Comparison of ENCODE assay signal across 8 mouse cellular contexts in genomic region chr14:62331866-62332619, GRCm38 (mm10). TPM values are rescaled to one million over a fixed set of nuclear protein-coding genes. Genes with fewer than 3 reads are reported as not detected.
DNase-seq lines count a peak whose midpoint lies in the region; ATAC-seq and TF ChIP-seq lines count a peak whose summit lies in the region.

No protein-coding gene starts in this region.

- H3K4me2 ChIP-seq in heart, embryonic 12.5 days, result peak overlapping the region; percentile 90
- H3K4me2 ChIP-seq in kidney, postnatal 0 days (ENCODE audit: low read length), result peak overlapping the region; percentile 79
- H3K4me2 ChIP-seq in liver, embryonic 11.5 days, result peak overlapping the region; percentile 68
- H3K4me2 ChIP-seq in stomach, embryonic 14.5 days (replicated peaks; ENCODE audit: low read depth, low read length), result peak overlapping the region; percentile 73

- H3K9ac ChIP-seq in heart, embryonic 12.5 days, result peak overlapping the region; percentile 88
- peak overlapping the region; percentile 75 for H3K9ac ChIP-seq in kidney, postnatal 0 days (ENCODE audit: low read depth, low read length)
- H3K9ac ChIP-seq in liver, embryonic 11.5 days (ENCODE audit: low read depth, low read length), result peak overlapping the region; percentile 86
- H3K9ac ChIP-seq in stomach, embryonic 14.5 days (replicated peaks; ENCODE audit: low read depth, low read length), result peak overlapping the region; percentile 62

- TF ChIP-seq CTCF in kidney, postnatal 0 days (IDR thresholded peaks at IDR 0.05; ENCODE audit: low read depth), result no peak

- peaks cover 22% of the 10 kb centered on the region for H3K4me1 ChIP-seq in heart, embryonic 12.5 days (replicated peaks)
- H3K4me1 ChIP-seq in kidney, postnatal 0 days (replicated peaks; ENCODE audit: insufficient read depth, low read length), result peaks cover 4% of the 10 kb centered on the region; the same call in 1 of the 2 replicates
- H3K4me1 ChIP-seq in liver, embryonic 11.5 days (replicated peaks; ENCODE audit: control insufficient read depth, insufficient read depth, low read length), result peaks cover 26% of the 10 kb centered on the region
- 0 out of 2 replicates have a peak, but pooled peaks cover 4% of the 10 kb centered on the region for H3K4me1 ChIP-seq in stomach, embryonic 14.5 days (ENCODE audit: control insufficient read depth, insufficient read depth, low read length)

- no peaks in the 10 kb centered on the region for H3K27me3 ChIP-seq in heart, embryonic 12.5 days (replicated peaks)
- no peaks in the 10 kb centered on the region for H3K27me3 ChIP-seq in kidney, postnatal 0 days (ENCODE audit: insufficient read depth, low read length)
- H3K27me3 ChIP-seq in liver, embryonic 11.5 days (replicated peaks; ENCODE audit: control insufficient read depth, insufficient read depth, low read length), result no peaks in the 10 kb centered on the region
- H3K27me3 ChIP-seq in stomach, embryonic 14.5 days (ENCODE audit: control insufficient read depth, insufficient read depth, low read length), result no peaks in the 10 kb centered on the region

- peak overlapping the region; percentile 90 for H3K4me3 ChIP-seq in heart, embryonic 12.5 days
- peak overlapping the region; percentile 78 for H3K4me3 ChIP-seq in kidney, postnatal 0 days (replicated peaks; ENCODE audit: low read depth, low read length)
- peak overlapping the region; percentile 69 for H3K4me3 ChIP-seq in liver, embryonic 11.5 days (ENCODE audit: low read depth, low read length)
- H3K4me3 ChIP-seq in stomach, embryonic 14.5 days (ENCODE audit: low read depth, low read length), result peak overlapping the region; percentile 48

- H3K27ac ChIP-seq in heart, embryonic 12.5 days (ENCODE audit: poor library complexity, severe bottlenecking), result peak overlapping the region; percentile 85
- H3K27ac ChIP-seq in kidney, postnatal 0 days, result peak overlapping the region; percentile 88
- peak overlapping the region; percentile 77 for H3K27ac ChIP-seq in liver, embryonic 11.5 days (ENCODE audit: low read depth, low read length)
- H3K27ac ChIP-seq in stomach, embryonic 14.5 days (ENCODE audit: low read length), result peak overlapping the region; percentile 85

- WGBS in heart, embryonic 12.5 days, result under 1% methylated on average over 62 of the region's 62 CpGs
- WGBS in kidney, postnatal 0 days, result under 1% methylated on average over 62 of the region's 62 CpGs
- under 1% methylated on average over 62 of the region's 62 CpGs for WGBS in liver, embryonic 11.5 days
- WGBS in stomach, embryonic 14.5 days, result under 1% methylated on average over 60 of the region's 62 CpGs

- ATAC-seq in erythroblast, adult 5-6 weeks (replicated peaks; ENCODE audit: low FRiP score, poor library complexity, severe bottlenecking), result peak; percentile 90
- ATAC-seq in heart, embryonic 12.5 days (ENCODE audit: insufficient number of reproducible peaks, low FRiP score), result peak; percentile 84
- peak; percentile 82 for ATAC-seq in kidney, postnatal 0 days (replicated peaks; ENCODE audit: low FRiP score, low read depth)
- ATAC-seq in liver, embryonic 11.5 days (replicated peaks; ENCODE audit: low FRiP score), result peak; percentile 89
- peak; percentile 79; the same call in 1 of the 2 replicates for ATAC-seq in stomach, embryonic 14.5 days (ENCODE audit: insufficient number of reproducible peaks, insufficient read depth, low FRiP score, low read depth)

- H3K9me3 ChIP-seq in heart, embryonic 12.5 days (replicated peaks), result no peaks in the 10 kb centered on the region
- no peaks in the 10 kb centered on the region for H3K9me3 ChIP-seq in kidney, postnatal 0 days (replicated peaks; ENCODE audit: low read length)
- no peaks in the 10 kb centered on the region for H3K9me3 ChIP-seq in liver, embryonic 11.5 days (ENCODE audit: control insufficient read depth, low read length)
- no peaks in the 10 kb centered on the region for H3K9me3 ChIP-seq in stomach, embryonic 14.5 days (ENCODE audit: control insufficient read depth, low read depth, low read length)

- H3K36me3 ChIP-seq in heart, embryonic 12.5 days, result no peaks in the 10 kb centered on the region
- no peaks in the 10 kb centered on the region for H3K36me3 ChIP-seq in kidney, postnatal 0 days (ENCODE audit: insufficient read depth, low read length)
- H3K36me3 ChIP-seq in liver, embryonic 11.5 days (ENCODE audit: control insufficient read depth, insufficient read depth, low read length), result no peaks in the 10 kb centered on the region; the same call in 1 of the 2 replicates
- H3K36me3 ChIP-seq in stomach, embryonic 14.5 days (ENCODE audit: control insufficient read depth, insufficient read depth, low read length), result no peaks in the 10 kb centered on the region

- peak; percentile 89 to 91 for DNase-seq in B cell, adult 2 months
- DNase-seq in brain, adult 2 months (ENCODE audit: low read depth, low spot score), result peak; percentile 91
- DNase-seq in kidney, postnatal 0 days (ENCODE audit: low spot score), result peak; percentile 91
- DNase-seq in liver, embryonic 11.5 days (ENCODE audit: low spot score), result peak; percentile 90
- peak; percentile 82 for DNase-seq in naive thymus-derived CD4-positive, alpha-beta T cell, adult 2 months (ENCODE audit: low read depth)

RNA-seq across cellular contexts. Expression of gene Dleu7, which starts 39.2 kb away (rescaled TPM):
- 1.0 TPM in 1 of 2 replicates, not detected in the other for total RNA-seq in erythroblast, adult 5-6 weeks (2015; ENCODE audit: low replicate concordance)
- total RNA-seq in erythroblast, adult 5-6 weeks (2017; ENCODE audit: low replicate concordance), result not detected in 2 replicates
- 1.4 and 1.7 TPM in 2 replicates for polyA plus RNA-seq in heart, embryonic 12.5 days (2016; fragmentation: Nextera tagmentation; extraction: Ambion mirVana)
- polyA plus RNA-seq in kidney, postnatal 0 days (2015; fragmentation: Nextera tagmentation; extraction: Ambion mirVana), result 6.9 and 8.7 TPM in 2 replicates
- 0.49 and 0.55 TPM in 2 replicates for polyA plus RNA-seq in liver, embryonic 11.5 days (2014; fragmentation: Nextera tagmentation; extraction: Ambion mirVana)
- polyA plus RNA-seq in stomach, embryonic 14.5 days (2014; fragmentation: Nextera tagmentation; extraction: Ambion mirVana), result 0.98 and 1.00 TPM in 2 replicates

RNA-seq across cellular contexts. Expression of gene Rnaseh2b, which starts 39.7 kb away (rescaled TPM):
- 24.4 and 32.8 TPM in 2 replicates for total RNA-seq in erythroblast, adult 5-6 weeks (2015; ENCODE audit: low replicate concordance)
- total RNA-seq in erythroblast, adult 5-6 weeks (2017; ENCODE audit: low replicate concordance), result 22.2 and 27.3 TPM in 2 replicates
- 69.1 and 76.0 TPM in 2 replicates for polyA plus RNA-seq in heart, embryonic 12.5 days (2016; fragmentation: Nextera tagmentation; extraction: Ambion mirVana)
- polyA plus RNA-seq in kidney, postnatal 0 days (2015; fragmentation: Nextera tagmentation; extraction: Ambion mirVana), result 61.0 and 64.9 TPM in 2 replicates
- polyA plus RNA-seq in liver, embryonic 11.5 days (2014; fragmentation: Nextera tagmentation; extraction: Ambion mirVana), result 88.9 and 91.0 TPM in 2 replicates
- polyA plus RNA-seq in stomach, embryonic 14.5 days (2014; fragmentation: Nextera tagmentation; extraction: Ambion mirVana), result 65.0 and 70.9 TPM in 2 replicates

Comparison
In these comparisons a context has a peak if more than half of its experiments do, and no peak if none do; other contexts are left out.
1. Peak in every context shown above with its lines: DNase-seq, ATAC-seq, H3K4me3 ChIP-seq and H3K27ac ChIP-seq.